Mouse (Mus musculus): ENCODE measurements around the gene Tmem138.

DNA sequence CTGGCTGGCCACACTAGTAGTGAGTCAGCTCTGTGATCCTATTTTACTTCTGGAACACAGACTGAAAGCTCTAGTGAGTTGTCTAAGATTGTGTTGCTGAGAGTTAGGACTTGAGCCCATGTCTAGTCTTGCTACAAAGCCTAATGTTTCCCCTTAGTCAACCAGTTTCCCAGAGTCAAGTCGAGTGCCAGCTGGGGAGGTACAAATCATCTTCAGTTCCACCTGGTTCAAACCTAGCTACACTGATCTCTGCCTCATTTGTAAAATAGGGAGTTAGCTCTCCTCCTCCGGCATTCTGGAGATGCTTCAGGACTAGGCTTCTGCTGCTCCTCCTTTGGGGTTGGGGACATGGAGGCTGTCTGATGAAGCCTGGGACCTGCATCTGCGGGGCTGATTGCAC, 27.4 kb upstream of the Tmem138 start:
- TF ChIP-seq POLR2A (IDR thresholded peaks at IDR 0.05; ENCODE audit: extremely low read depth, insufficient read depth, low read length) (no peak), CTCF (IDR thresholded peaks at IDR 0.05; ENCODE audit: low read depth, low read length) (no peak)
